Mouse (Mus musculus): Measurements from ENCODE around the gene Tmem170b.

Tmem170b gene

GRCm38 (mm10) chr13:41614539-41614938 lies 8.8 kb downstream of the Tmem170b start:
- DNase-seq (ENCODE audit: low spot score in 2 of 2), result no peak

- no peak for DNase-seq (ENCODE audit: low spot score in 2 of 2)
Measured at GRCm38 (mm10) chr13:41614982-41615381, 9.3 kb downstream of the Tmem170b start.

GRCm38 (mm10) chr13:41619470-41619869 lies 13.8 kb downstream of the Tmem170b start:
- DNase-seq (ENCODE audit: low spot score in 2 of 2), result no peak

GRCm38 (mm10) chr13:41620132-41620531 lies 14.4 kb downstream of the Tmem170b start:
- DNase-seq (ENCODE audit: low spot score in 2 of 2), result no peak

- no peak for DNase-seq (ENCODE audit: low spot score in 2 of 2)
Measured at GRCm38 (mm10) chr13:41624123-41624522, 18.4 kb downstream of the Tmem170b start.

- no peak for DNase-seq (ENCODE audit: low spot score in 2 of 2)
Measured at GRCm38 (mm10) chr13:41625248-41625647, 19.5 kb downstream of the Tmem170b start.

- no peak for DNase-seq (ENCODE audit: low spot score in 2 of 2)
Measured at GRCm38 (mm10) chr13:41627277-41627916, 21.7 kb downstream of the Tmem170b start.

- DNase-seq (ENCODE audit: low spot score in 2 of 2), result peak; percentile 85
Measured at GRCm38 (mm10) chr13:41634401-41634818, 28.7 kb downstream of the Tmem170b start.

- DNase-seq (ENCODE audit: low spot score in 2 of 2), result no peak
Measured at GRCm38 (mm10) chr13:41638083-41638482, 32.4 kb downstream of the Tmem170b start.

GRCm38 (mm10) chr13:41642851-41643250 lies 37.1 kb downstream of the Tmem170b start:
- peak; percentile 83 to 84 for DNase-seq (ENCODE audit: low spot score in 2 of 2)

GRCm38 (mm10) chr13:41643798-41644197 lies 38.1 kb downstream of the Tmem170b start:
- no peak for DNase-seq (ENCODE audit: low spot score in 2 of 2)

GRCm38 (mm10) chr13:41644591-41645482 lies 39.1 kb downstream of the Tmem170b start:
- DNase-seq (ENCODE audit: low spot score in 2 of 2), result no peak

- no peak for DNase-seq (ENCODE audit: low spot score in 2 of 2)
Measured at GRCm38 (mm10) chr13:41645483-41645859, 39.8 kb downstream of the Tmem170b start.

GRCm38 (mm10) chr13:41647976-41648375 lies 42.3 kb downstream of the Tmem170b start:
- DNase-seq (ENCODE audit: low spot score in 2 of 2), result no peak

- no peak for DNase-seq (ENCODE audit: low spot score in 2 of 2)
Measured at GRCm38 (mm10) chr13:41650665-41651064, 45.0 kb downstream of the Tmem170b start.

- DNase-seq (ENCODE audit: low spot score in 2 of 2), result no peak
Measured at GRCm38 (mm10) chr13:41653791-41654190, 48.1 kb downstream of the Tmem170b start.

- DNase-seq (ENCODE audit: low spot score in 2 of 2), result no peak
Measured at GRCm38 (mm10) chr13:41655576-41656090, 49.9 kb downstream of the Tmem170b start.

- no peak for DNase-seq (ENCODE audit: low spot score in 2 of 2)
Measured at GRCm38 (mm10) chr13:41660052-41660793, 54.5 kb downstream of the Tmem170b start.

- no peak for DNase-seq (ENCODE audit: low spot score in 2 of 2)
Measured at GRCm38 (mm10) chr13:41661116-41661515, 55.4 kb downstream of the Tmem170b start.

GRCm38 (mm10) chr13:41662401-41663070 lies 56.8 kb downstream of the Tmem170b start:
- no peak for DNase-seq (ENCODE audit: low spot score in 2 of 2)

- DNase-seq (ENCODE audit: low spot score in 2 of 2), result no peak
Measured at GRCm38 (mm10) chr13:41663501-41664195, 57.9 kb downstream of the Tmem170b start.

Measured in right cerebral cortex, adult 2 months (tissue).